Mouse (Mus musculus) activated CD4-positive, CD25-positive, alpha-beta regulatory T cell, adult 4 months (primary cell): ENCODE data around the gene Crygb. TPM values are rescaled to one million over a fixed set of nuclear protein-coding genes. Genes with fewer than 3 reads are reported as not detected.
"Not testable (repeated sequence)": the region's sequence is repeated elsewhere in the genome, so short reads cannot be mapped to it uniquely, and the experiment has no call there.

ENCODE experiments used
- ATAC-seq: one replicate; pipeline ENCODE4 v1.8.0; 2017
- polyA plus RNA-seq, 2 experiments: library from polyadenylated mRNA; unstranded; fragments of 100-300 nt; shearing (Covaris generic); gene quantifications; one replicate each; pipeline ENCODE4 v1.2.1; 2017

Gene Crygb
- polyA plus RNA-seq, 2 experiments from 2014 or later = not detected

DNA sequence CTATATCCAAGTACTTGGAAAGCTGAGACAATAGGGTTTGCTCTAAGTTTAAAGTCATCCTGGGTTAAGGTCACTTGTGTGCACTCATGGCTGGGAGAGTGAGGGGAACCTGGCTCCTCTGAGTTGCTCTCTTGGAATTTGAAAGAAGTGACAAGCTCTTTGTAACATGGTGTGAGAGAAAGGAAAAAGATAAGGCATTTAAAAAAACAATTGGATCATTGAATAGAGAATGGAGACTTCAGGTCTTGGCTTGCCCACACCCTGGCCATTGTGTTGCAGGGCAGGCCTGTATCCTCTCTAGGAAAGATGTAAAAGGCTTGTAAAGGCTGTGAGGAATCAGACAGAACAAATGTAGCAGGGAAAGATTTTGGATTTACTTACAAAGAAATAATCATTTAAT lies 14.2 kb downstream of the Crygb start:
- ATAC-seq = no peak

DNA sequence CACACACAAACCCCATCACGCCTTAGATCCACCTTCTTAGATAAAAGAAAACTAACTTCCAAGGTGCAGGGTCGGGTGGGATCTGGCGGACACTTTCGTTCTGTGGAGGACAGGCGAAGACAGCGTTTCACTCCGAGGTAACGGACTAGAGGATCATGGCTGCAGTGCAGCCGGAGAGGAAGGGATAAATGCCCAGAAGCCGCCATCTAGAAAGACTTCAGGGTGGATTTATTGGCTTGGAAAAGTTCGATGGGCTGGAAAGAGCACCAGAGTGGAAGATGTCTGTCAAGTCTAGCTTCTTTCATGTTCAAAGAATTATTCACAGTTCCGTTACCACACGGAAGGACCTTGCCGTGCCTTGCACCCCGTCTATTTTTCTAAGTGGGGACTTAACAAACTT lies 17.9 kb downstream of the Crygb start:
- ATAC-seq = no peak

DNA sequence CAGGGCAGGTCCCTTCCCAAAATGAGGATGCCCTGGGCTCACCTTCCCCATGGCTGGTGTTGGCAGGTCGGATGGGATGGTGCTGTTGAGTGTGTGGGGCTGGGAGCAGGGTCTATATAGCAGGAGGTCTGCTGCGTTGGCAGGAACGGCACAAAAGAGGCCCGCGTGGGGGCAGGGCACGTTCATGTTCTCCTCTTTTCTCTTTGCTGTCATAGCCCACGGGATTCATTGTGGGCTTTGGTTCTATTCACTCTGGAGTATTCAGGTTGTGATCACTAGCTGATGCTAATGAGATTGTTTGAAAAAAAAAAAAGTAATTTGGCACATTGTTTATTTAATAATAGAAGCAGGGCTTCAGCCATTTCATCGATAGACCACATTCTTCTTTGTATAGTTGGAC lies 18.7 kb downstream of the Crygb start, which contains the start of gene Crygd:
TSS of gene Crygd (minus strand) at position 101 of the 400 bp plus-strand sequence.
- no peak for ATAC-seq

DNA sequence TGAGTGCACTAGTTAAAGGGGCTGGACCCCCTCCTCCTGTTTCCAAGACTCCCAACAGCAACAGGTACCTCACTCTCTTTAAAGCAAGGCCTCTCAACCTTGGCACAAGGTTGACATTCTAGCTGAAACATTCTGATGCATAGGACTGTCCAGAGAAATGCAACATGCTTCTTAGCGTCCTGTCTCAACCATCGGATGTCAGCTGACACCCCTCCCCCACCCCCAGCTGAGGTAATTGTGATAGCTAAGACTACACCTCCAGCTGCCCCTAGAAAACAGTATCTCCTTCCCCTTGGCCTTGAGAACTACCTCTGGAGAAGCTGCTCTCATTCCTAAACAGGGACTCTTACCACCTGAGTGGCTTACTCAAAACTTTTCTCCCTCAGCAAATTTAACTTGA lies 29.9 kb downstream of the Crygb start:
- no peak for ATAC-seq

DNA sequence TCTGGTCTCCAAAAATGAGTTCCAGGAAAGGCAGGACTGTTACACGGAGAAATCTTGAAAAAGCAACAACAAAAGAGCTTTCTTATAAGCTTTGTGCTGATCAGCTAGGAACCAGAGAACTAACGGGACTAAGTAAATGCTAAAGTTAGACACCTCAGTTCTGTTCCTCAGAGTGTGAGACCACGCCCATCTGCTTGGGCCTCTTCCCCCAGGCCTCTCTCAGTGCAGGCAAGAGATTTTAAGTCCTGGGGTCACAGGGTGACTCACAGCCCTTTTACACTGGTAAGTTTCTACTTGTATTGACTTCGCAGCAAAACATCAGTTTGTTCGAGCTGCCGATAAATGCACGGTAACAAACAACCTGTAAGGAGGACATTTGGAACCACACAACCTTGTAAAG lies 30.4 kb downstream of the Crygb start:
- ATAC-seq = no peak

DNA sequence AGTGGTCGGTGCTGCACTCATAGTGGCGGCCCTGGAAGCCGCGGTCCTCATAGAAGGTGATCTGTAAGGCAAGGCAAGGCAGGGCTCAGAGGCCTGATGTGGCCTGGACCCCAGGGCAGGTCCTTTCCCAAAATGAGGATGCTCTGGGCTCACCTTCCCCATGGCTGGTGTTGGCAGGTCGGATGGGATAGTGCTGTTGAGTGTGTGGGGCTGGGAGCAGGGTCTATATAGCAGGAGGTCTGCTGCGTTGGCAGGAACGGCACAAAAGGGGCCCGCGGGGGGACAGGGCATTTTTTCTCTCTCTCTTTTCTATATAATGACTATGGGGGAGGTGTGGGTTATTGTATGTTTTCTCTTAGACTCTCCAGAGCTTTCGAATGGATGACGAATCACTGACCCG lies 31.1 kb downstream of the Crygb start, which contains the start of gene Cryge:
TSS of gene Cryge (minus strand) at position 198 of the 400 bp plus-strand sequence.
- ATAC-seq = not testable (repeated sequence)

DNA sequence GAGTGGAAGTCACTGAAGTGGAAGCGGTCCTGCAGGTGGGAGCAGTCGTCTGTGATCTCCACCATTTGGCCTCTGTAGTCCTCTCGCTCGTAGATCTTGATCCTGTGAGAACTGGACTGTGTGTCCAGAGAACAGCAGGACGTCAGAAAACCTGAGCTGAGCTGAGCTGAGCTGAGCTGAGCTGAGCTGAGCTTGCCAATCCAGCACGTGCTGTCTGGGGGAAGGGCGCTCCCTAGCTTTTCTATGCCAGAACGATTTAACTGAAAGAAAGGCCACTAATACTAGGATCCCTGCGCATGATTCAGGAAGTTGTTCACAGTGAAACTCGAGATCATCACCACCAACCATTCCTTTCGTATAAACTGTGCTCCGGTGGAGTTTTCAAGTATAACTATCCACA lies 33.3 kb downstream of the Crygb start:
- no peak for ATAC-seq

DNA sequence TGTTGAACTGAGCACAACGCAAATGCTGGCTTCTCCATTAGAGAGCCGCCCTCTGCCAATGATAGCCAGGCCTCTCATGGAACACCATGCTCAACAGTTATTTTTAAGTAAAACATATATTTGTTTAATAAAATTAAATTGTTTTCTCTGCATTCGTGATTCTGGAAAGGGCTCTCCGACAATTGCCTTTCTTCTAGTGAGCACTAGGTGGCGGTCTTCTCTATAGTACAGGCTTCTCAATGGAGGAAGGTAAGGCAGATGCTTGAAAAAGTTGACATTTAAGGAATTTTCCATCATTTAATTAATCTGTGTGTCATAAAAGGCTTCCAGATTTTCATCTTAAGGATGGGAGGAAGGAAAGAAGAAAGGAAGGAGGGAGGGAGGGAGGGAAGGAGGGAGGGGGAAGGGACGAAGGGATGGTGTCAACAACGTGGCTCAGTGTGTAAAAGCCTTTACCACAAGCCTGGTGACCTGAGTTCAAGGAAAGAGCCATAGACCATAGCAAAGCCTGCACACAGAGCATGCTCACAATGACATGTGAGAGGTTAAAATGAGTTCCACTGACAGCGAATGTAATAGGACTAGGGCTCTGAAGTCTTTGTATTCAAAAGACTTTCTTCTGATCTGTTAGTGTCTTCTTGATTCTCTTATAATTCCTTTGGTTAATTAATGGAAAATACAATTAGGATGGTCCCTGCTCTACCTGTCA lies 35.5 kb downstream of the Crygb start:
- ATAC-seq = no peak

DNA sequence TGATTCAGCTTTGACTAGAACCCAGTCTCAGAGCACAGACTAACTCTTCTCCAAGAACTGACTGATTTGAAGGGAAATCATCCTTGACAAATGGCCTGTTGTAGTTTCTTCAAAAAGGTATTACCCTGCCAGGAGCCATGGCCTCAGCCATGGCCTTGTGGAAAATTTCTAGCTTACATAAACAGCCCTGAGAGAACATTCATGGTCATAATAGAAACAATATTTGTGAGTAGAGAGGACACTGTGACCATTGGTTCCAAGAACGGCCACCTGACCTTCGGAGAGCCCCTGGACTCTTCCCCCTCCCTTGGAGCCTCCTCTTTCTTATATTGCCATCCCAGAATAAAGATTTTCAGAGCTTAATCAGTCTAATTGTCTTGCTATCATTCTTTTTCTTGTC lies 38.7 kb downstream of the Crygb start:
- no peak for ATAC-seq

DNA sequence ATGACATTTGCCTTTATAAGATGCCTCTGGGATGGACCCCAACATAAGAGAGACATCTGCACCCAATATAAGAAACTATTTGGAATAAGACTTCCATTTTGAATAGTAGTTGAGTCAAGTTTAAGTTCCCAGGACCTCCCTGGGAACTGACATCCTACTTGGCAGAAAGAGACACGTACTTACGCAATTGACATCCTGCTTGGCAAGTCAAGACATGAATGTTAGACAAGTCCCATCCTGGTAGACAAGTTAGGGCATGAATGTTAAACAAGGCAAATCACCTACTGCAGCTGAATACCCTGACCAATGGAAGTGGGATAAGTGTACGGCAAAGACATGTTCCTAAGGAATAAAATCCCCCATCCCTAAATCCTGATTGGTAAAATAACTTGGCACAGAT lies 40.3 kb downstream of the Crygb start:
- ATAC-seq = no peak

DNA sequence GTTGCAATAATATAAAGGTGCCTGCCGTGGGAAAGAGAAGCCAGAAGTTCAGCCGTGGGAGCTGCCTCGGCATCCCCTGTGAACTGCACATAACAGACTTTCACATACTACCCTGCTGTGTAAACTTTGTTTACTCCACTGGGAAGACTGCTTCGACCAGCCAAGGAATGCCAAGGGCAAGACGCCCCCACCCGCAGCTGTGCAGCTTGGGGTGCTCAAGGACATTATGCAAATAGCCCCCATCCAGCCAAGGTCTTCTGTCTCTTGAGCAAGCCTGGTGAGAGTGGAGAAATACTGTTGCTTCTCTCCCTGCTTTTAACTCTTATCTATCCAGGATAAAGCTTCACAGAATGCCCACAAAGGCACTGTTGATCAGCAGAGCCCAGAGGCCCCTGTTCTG lies 41.3 kb downstream of the Crygb start:
- ATAC-seq = no peak

DNA sequence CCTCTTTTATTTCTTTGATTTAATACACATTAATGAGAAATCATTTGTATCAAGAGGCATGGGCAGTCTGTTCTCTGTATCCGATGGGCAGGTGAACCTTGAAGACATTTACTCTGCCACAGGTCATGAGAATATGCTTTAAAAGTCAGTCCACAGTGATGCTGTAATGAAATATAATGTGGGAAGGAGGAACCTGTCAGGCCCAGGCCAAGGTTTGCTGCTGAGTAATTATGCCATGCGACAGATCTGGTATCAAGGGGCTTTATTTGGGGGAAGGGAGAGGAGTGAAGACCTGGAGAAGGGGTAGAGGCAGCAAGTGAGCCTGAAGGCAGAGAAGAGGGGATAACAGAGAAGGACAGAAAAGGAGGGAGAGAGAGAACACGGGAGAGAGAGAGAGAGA lies 42.4 kb downstream of the Crygb start:
- ATAC-seq = no peak

DNA sequence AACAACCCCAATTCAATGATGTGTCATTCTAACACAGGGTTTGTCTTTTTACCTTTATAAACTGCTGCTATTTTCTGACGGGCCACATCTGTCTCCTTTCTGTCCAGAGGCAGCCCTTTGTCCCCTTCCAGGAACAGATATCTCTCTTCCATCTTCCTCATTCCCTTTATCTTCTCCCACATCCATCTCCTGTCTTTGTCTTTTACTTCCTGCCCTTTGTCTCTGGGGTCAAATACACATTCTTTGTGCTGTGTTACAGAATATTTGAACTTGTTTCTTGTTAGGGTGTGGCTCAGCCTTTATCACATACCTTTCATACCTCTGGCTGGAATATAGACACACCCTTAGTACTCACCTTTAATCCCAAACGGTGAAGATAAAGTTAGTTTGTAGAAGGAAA lies 44.5 kb downstream of the Crygb start:
- ATAC-seq = no peak

DNA sequence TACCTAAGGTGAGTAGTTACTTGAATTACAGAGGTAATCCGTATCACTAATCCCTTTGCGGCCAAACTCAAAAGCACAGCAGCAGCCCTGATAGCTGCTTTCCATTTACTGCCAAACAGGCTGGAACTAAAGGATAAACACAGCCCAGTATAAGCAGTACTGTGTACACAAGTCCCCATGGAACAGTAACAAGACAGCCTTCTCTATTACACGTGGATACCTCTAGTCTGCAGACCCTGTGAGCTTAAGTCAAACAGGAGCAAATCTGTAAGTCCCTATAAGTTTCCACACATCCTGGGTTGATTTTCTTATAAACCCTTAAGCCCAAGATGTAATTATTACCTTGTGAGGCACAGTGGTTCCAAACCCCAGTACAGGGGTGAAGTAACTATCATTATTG lies 46.6 kb downstream of the Crygb start:
- ATAC-seq = no peak

DNA sequence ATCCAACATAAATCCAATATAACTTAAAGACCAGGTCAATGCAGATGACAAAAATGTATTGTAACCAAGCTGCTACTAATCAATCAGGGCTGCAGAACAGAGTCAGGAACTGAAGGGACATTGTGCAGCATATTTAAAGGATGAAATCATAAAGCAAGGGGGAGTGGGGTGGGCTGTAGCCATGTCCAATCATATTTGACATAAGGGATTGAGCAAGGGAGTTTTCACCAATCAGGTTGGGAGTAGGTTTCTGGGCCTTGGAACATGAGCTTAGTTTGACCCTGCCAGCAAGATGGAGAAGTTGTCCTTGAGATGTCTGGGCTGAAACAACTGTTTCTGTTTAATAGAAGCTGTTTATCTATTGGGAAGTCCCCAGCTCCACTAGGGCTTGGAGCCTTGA lies 49.4 kb downstream of the Crygb start, which contains the start of gene Akr1cl:
TSS of gene Akr1cl (minus strand) at position 119 of the 400 bp plus-strand sequence.
- no peak for ATAC-seq

Other genes with a start within 250 kb of the Crygb start
- gene Plekhm3, start 125.5 kb downstream of the Crygb start, polyA plus RNA-seq = 10 to 100 TPM in 1 of 2 experiments, 1 to 10 TPM in 1; 6.3 to 11.3 TPM
- gene Akr1cl, start 49.5 kb downstream of the Crygb start, polyA plus RNA-seq = under 1 TPM in 1 of 2 experiments, not detected in 1; 0.58 TPM
- not detected for gene Cryge, start 31.1 kb downstream of the Crygb start, polyA plus RNA-seq
- gene Crygd, start 18.8 kb downstream of the Crygb start, polyA plus RNA-seq = not detected
- gene Crygc, start 8.6 kb downstream of the Crygb start, polyA plus RNA-seq = not detected
- not detected for gene Cryga, start 21.1 kb upstream of the Crygb start, polyA plus RNA-seq
- gene Gm28845, start 37.3 kb upstream of the Crygb start, polyA plus RNA-seq = not detected
- gene D630023F18Rik, start 40.9 kb upstream of the Crygb start, polyA plus RNA-seq = not detected
- 10 to 100 TPM in 1 of 2 experiments, 1 to 10 TPM in 1; 7.0 to 13.7 TPM for gene Idh1, start 104.2 kb upstream of the Crygb start, polyA plus RNA-seq
- 10 to 100 TPM; 11.5 to 13.6 TPM for gene Pikfyve, start 104.4 kb upstream of the Crygb start, polyA plus RNA-seq
- not detected for gene Pth2r, start 199.8 kb upstream of the Crygb start, polyA plus RNA-seq